Mouse (Mus musculus) granulocyte monocyte progenitor cell, adult 5-6 weeks (primary cell): ENCODE measurements around the gene Ccp110. TPM values are rescaled to one million over a fixed set of nuclear protein-coding genes. Genes with fewer than 3 reads are reported as not detected.
A peak's percentile ranks its signal among the peaks of the same experiment; 100 is the strongest.

Source experiments
- ATAC-seq: replicated peaks from 2 replicates; pipeline ENCODE4 v1.8.0; 2016; ENCODE audit warnings: mild to moderate bottlenecking, moderate TSS enrichment, inconsistent platforms; ENCODE audit not compliant: poor library complexity, severe bottlenecking
- total RNA-seq, 2 experiments: library from RNA; stranded (forward) in 1 of 2; stranded (reverse) in 1 of 2; fragments of 200-712, 200-1000 nt in 1 of 2; fragments of >200 nt in 1 of 2; fragmentation: Nextera tagmentation in 1 of 2; gene quantifications; 2 replicates each; pipeline ENCODE4 v1.2.3; 2014 to 2017

Gene Ccp110
- total RNA-seq, 2 experiments from 2014 or later = 14.8 to 19.8 TPM

- peak; percentile 92 for ATAC-seq
These were observed 53.9 kb downstream of the Ccp110 start for GRCm38 (mm10) chr7:118766119-118766833.

GRCm38 (mm10) chr7:118766834-118767224 lies 54.5 kb downstream of the Ccp110 start:
- no peak for ATAC-seq

- no peak for ATAC-seq
These were observed 56.9 kb downstream of the Ccp110 start for GRCm38 (mm10) chr7:118769208-118769607.

GRCm38 (mm10) chr7:118769655-118770054 lies 57.3 kb downstream of the Ccp110 start:
- no peak for ATAC-seq

- no peak for ATAC-seq
These were observed 60.7 kb downstream of the Ccp110 start for GRCm38 (mm10) chr7:118773027-118773426.

DNA sequence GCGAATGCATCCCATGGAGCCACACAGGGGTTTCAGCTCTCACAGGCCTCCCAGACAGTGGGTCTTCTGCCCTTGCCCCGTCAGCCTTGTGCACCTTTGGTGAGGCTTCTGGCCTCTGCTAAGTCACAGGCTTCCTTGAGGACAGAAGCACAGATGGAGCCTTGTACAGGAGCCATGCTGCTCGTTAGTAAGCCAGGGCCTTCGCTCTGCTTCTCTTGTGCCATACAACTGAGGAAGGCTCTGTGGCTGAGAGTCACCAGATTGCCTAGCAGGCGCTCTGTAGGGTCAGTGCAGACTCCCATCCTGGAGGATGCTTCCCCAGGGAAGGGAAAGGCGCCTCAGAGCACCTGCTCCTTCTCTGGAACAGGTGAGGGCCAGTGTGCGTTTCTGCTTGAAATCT lies 63.6 kb downstream of the Ccp110 start:
- ATAC-seq = no peak

- ATAC-seq = no peak
These were observed 64.1 kb downstream of the Ccp110 start for GRCm38 (mm10) chr7:118776491-118776890.

- peak; percentile 52 for ATAC-seq
These were observed 65.4 kb downstream of the Ccp110 start for GRCm38 (mm10) chr7:118777598-118778394.

DNA sequence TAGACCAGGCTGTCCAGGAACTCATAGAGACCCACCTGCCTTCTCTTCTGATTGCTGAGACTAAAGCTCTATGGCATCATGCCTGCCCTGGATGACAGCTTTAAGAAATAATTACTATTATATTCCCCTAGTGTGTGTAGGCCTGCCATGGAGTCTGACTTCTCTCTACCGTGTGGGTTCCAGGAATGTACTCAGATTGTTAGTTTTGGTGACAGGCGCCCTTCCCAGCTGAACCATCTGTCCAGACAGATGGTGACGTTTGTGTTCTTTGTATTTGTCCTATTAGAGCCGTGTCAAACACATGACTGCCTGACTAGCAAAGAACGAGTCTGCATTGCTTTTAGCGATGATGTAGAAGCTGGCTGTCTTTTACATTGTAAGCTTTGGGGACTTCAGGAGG lies 66.2 kb downstream of the Ccp110 start:
- no peak for ATAC-seq

GRCm38 (mm10) chr7:118783305-118784001 lies 71.1 kb downstream of the Ccp110 start:
- no peak for ATAC-seq

DNA sequence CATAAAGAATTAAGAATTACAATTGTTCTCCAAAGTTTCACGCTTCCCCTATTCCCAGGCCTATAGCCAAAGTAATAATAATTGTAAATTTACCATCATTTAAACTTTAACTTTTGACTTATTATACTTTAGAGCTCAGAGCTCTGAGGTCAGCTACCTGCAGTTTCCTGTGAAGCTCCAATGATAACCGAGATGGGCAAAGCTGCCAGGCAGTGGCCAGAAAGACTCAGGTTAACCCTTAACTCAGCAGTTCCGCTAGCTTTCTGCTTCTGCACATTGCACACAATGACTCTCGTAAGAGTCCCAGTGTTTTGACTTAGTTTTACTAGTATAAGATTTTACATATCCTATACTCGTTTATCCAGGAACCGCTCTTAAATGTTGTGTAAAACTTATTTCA lies 73.7 kb downstream of the Ccp110 start:
- ATAC-seq = no peak

Other genes starting within 250 kb of the Ccp110 start
- 9.0 and 11.3 TPM in 2 replicates for gene Itpripl2, start 220.6 kb upstream of the Ccp110 start, total RNA-seq (2014; fragmentation: Nextera tagmentation)
- 18.3 and 21.2 TPM in 2 replicates for gene Itpripl2, start 220.6 kb upstream of the Ccp110 start, total RNA-seq (2017)
- 30.7 and 37.8 TPM in 2 replicates for gene Coq7, start 179.2 kb upstream of the Ccp110 start, total RNA-seq (2014; fragmentation: Nextera tagmentation)
- 20.7 and 31.4 TPM in 2 replicates for gene Coq7, start 179.2 kb upstream of the Ccp110 start, total RNA-seq (2017)
- gene Tmc7, start 127.8 kb upstream of the Ccp110 start, total RNA-seq (2014; fragmentation: Nextera tagmentation) = 0.37 and 0.62 TPM in 2 replicates
- 0.10 TPM in 1 of 2 replicates, not detected in the other for gene Tmc7, start 127.8 kb upstream of the Ccp110 start, total RNA-seq (2017)
- gene Tmc5, start 115.3 kb upstream of the Ccp110 start, total RNA-seq (2014; fragmentation: Nextera tagmentation) = not detected in 2 replicates
- gene Tmc5, start 115.3 kb upstream of the Ccp110 start, total RNA-seq (2017) = not detected in 2 replicates
- 33.9 and 35.5 TPM in 2 replicates for gene Gde1, start 6.8 kb upstream of the Ccp110 start, total RNA-seq (2014; fragmentation: Nextera tagmentation)
- gene Gde1, start 6.8 kb upstream of the Ccp110 start, total RNA-seq (2017) = 36.2 and 37.8 TPM in 2 replicates
- gene Vps35l, start 27.7 kb downstream of the Ccp110 start, total RNA-seq (2014; fragmentation: Nextera tagmentation) = 72.4 and 76.4 TPM in 2 replicates
- 45.1 and 57.0 TPM in 2 replicates for gene Vps35l, start 27.7 kb downstream of the Ccp110 start, total RNA-seq (2017)
- 0.58 TPM in 1 of 2 replicates, not detected in the other for gene Iqck, start 143.2 kb downstream of the Ccp110 start, total RNA-seq (2014; fragmentation: Nextera tagmentation)
- 0.57 and 1.2 TPM in 2 replicates for gene Iqck, start 143.2 kb downstream of the Ccp110 start, total RNA-seq (2017)
- gene Knop1, start 143.7 kb downstream of the Ccp110 start, total RNA-seq (2014; fragmentation: Nextera tagmentation) = 42.5 and 51.6 TPM in 2 replicates
- gene Knop1, start 143.7 kb downstream of the Ccp110 start, total RNA-seq (2017) = 36.8 and 72.4 TPM in 2 replicates